Mouse (Mus musculus) heart, embryonic 16.5 days (tissue): ENCODE data around the gene Zscan4f. TPM values are rescaled to one million over a fixed set of nuclear protein-coding genes. Genes with fewer than 3 reads are reported as not detected.
"Not testable (repeated sequence)": the region's sequence is repeated elsewhere in the genome, so short reads cannot be mapped to it uniquely, and the experiment has no call there.

ENCODE experiments used
- ATAC-seq: fragments of 200-750 bp; cut with Nextera tagmentation; replicated peaks from 2 replicates; pipeline ENCODE4 v1.8.0; 2017; ENCODE audit warnings: moderate number of reproducible peaks; ENCODE audit not compliant: insufficient read depth, low FRiP score; ENCODE audit errors: extremely low read depth
- H3K27ac ChIP-seq: fragments of 300-500 bp; sonication (generic); 2 replicates; pipeline ENCODE4 v1.5.1; 2014; ENCODE audit warnings: mild to moderate bottlenecking, low read length, control low read depth, moderate library complexity
- H3K27me3 ChIP-seq: fragments of 300-500 bp; sonication (generic); 2 replicates; pipeline ENCODE4 v1.6.1; 2014; ENCODE audit warnings: low read length, mixed read lengths; ENCODE audit not compliant: control insufficient read depth, insufficient read depth
- H3K36me3 ChIP-seq: fragments of 300-500 bp; sonication (generic); 2 replicates; pipeline ENCODE4 v1.6.1; 2014; ENCODE audit not compliant: control insufficient read depth, insufficient read depth
- H3K4me1 ChIP-seq: fragments of 300-500 bp; sonication (generic); 2 replicates; pipeline ENCODE4 v1.6.1; 2014; ENCODE audit warnings: low read length, mixed read lengths; ENCODE audit not compliant: control insufficient read depth, insufficient read depth
- H3K4me2 ChIP-seq: fragments of 300-500 bp; sonication (generic); 2 replicates; pipeline ENCODE4 v1.6.1; 2014; ENCODE audit warnings: low read depth, mild to moderate bottlenecking, control low read depth, low read length
- H3K4me3 ChIP-seq: fragments of 300-500 bp; sonication (generic); 2 replicates; pipeline ENCODE4 v1.5.1; 2014; ENCODE audit warnings: mild to moderate bottlenecking, control low read depth, low read length
- H3K9ac ChIP-seq: fragments of 300-500 bp; sonication (generic); 2 replicates; pipeline ENCODE4 v1.6.1; 2014; ENCODE audit warnings: low read length, control low read depth
- H3K9me3 ChIP-seq: fragments of 300-500 bp; sonication (generic); replicated peaks from 2 replicates; pipeline ENCODE4 v1.6.1; 2016; ENCODE audit warnings: low read length; ENCODE audit not compliant: control insufficient read depth
- WGBS: fragments of 180-500 bp; shearing (Covaris S2); extraction: QIAGEN DNeasy Blood & Tissue Kit; methylation state at CpG from one replicate; pipeline ENCODE4 v1.1.7; 2014; 5-methylcytosine and 5-hydroxymethylcytosine counted together
- microRNA-seq: library from miRNA; unstranded; fragments of <30 nt; microRNA quantifications from one replicate; pipeline ENCODE4, GENCODE M21; 2017
- polyA plus RNA-seq: library from polyadenylated mRNA; unstranded; fragments of >200 nt; fragmentation: Nextera tagmentation; extraction: Ambion mirVana; gene quantifications from 2 replicates; pipeline ENCODE4 v1.2.1, GENCODE M21; 2015

Gene Zscan4f
- not detected in 2 replicates for polyA plus RNA-seq

GRCm38 (mm10) chr7:11397615-11398014 is at the start of gene Zscan4f:
Gene Zscan4f, plus strand, starts transcription at chr7:11397915.
- H3K9me3 ChIP-seq, H3K4me1 ChIP-seq, H3K9ac ChIP-seq, H3K27ac ChIP-seq, H3K4me3 ChIP-seq, H3K4me2 ChIP-seq, ATAC-seq, H3K36me3 ChIP-seq, H3K27me3 ChIP-seq: not testable (repeated sequence)
- WGBS, result 93% methylated on average over 3 of the region's 3 CpGs

- H3K9ac ChIP-seq, H3K9me3 ChIP-seq, H3K4me2 ChIP-seq, H3K27me3 ChIP-seq, H3K27ac ChIP-seq, ATAC-seq, H3K4me3 ChIP-seq, H3K36me3 ChIP-seq, H3K4me1 ChIP-seq: not testable (repeated sequence)
Observed at GRCm38 (mm10) chr7:11384641-11385040, 13.1 kb upstream of the Zscan4f start.

Small RNA genes within 50 kb of the gene (microRNA-seq; reads per million reads assigned to microRNA genes)
- not detected for gene Gm23087

Other genes starting within 250 kb of the Zscan4f start
- not detected in 2 replicates for gene Zscan4d, start 231.8 kb upstream of the Zscan4f start, polyA plus RNA-seq
- gene Zscan4e, start 87.2 kb upstream of the Zscan4f start, polyA plus RNA-seq, result not detected in 2 replicates
- gene Zscan4-ps2, start 116.4 kb downstream of the Zscan4f start, polyA plus RNA-seq, result not detected in 2 replicates
- gene Zscan4-ps3, start 211.4 kb downstream of the Zscan4f start, polyA plus RNA-seq, result not detected in 2 replicates